Mouse (Mus musculus): ENCODE results near the gene Pik3cb.

Pik3cb gene

DNA sequence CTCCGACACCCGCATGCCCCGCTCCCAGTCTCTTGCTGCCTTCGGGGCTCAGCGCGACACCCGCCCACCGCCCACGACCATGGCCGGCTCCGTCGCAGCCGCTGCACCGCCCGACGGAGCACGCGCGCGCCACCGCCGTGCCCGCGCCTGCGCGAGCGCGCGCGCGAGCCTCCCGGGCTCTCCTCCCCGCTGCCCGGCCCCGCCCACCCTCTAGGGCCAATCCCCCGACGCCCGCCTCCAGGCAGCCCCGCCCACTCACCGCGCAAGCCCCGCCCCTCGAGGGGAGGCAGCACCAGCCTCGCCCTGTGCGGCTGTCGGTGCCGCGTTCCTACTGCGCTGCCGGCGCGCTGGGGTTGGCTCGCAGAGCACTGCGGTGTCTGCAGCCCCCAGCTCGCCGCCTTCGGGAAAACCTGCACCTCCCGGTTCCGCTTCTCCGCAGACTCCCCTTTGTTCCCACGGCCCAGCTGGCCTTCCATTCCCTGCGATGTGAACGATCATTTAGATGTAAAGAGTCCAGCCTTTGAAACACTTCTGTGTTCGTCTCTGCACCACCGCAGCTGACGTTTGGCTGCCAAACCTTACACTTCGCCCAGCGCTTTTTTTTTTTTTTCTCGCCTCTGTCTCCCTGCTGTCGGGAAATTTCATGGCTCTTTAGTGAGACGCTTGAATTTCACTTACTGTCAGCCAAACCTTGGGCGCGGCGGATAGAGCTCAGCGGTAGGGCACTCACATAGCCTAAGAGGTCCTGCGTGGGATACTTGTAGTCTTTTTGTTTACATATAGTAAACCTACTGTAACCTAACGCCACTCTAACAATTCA is at the start of gene Pik3cb:
Gene Pik3cb (minus strand): TSS at position 559 of the 820 bp plus-strand sequence.
- peak; percentile 88 to 95 for DNase-seq (ENCODE audit: low read depth in 1 of 2, low spot score in 2 of 2)

DNA sequence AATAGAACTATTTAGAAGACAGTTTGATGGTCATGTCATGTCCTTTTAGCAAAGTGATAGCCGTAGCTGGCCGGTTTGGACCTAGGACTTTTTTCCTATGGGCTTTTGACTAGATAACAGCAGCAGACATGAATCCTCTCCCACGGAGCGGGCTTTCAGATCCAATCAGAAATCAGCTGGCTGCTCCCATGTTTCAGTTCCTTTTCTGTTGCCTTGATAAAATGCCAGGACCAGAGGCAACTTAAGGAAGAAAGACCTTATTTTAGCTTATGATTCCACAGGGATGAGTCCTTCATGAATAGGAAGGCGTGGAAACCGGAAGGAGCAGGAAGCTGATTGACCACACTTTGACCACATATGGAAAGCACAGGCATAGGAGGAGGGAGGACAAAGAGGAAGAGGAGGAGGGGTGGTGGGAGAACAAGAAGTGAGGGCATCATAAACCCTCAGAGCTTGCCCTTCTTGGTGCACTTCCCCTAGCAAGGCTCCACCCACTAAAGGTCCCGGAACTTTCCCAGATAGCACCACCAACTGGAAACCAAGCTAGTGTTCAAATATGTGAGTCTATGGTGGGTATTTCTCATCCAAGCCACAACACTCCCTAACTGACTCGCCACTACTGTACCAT is 42.7 kb upstream of the Pik3cb start:
- DNase-seq (ENCODE audit: low read depth in 1 of 2, low spot score in 2 of 2): peak; percentile 29 to 43

DNA sequence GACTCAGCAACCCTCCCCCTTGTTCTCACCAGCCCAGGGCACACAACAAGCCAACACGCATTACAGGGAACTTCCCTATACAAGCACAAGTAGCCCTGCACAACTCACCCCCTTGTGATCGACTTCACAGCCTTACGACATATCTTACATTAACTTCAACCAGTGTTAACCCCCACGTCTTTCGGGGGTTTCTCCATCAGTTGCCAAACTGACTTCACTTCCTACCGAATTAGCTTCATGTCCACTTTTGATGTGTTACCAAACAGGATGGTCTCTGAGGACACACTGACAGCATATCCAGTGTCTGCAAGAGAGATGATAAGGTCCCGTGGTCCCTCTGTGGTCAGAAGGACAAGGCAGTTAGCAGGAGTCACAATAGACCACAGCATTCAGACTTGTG is 41.7 kb upstream of the Pik3cb start:
- DNase-seq (ENCODE audit: low read depth in 1 of 2, low spot score in 2 of 2): peak; percentile 45 to 54

DNA sequence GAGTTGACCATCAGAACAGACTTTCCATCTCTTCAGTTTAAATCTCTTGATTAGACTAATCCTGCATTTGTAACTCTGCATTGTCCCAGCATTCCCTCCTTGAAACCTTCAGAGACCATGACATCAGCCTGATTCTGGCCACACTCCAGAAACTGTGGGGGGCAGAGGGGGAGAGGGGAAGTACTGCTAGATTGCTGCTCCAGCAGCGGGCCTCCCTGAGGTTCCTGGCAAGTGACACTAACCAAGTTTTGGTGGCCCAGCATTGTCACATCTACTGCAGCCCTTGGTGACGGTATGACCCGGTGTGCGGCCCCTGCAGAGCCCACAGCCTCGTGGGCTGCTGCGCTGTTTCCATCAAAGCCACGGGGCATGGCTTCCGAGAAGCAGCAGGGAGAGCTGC is 39.9 kb upstream of the Pik3cb start:
- DNase-seq (ENCODE audit: low read depth in 1 of 2, low spot score in 2 of 2): no peak

DNA sequence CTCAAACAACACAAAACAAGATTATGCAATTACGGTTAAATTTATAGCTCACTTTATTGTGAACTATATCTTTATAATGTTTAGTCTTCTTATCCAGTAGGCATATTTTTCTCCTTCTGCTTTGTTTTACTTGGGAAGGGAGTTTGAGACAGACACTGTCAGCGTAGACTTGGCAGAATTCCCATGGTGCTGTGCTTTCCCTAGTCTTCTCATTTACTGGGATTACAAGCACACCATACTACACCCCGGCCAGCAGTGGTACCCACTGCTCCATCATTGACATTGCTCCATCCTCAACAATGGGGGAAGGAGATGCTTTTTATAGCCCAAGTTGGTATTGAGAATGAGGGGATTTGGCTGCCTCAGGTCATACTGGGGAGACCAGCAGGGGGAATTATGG is 38.3 kb upstream of the Pik3cb start:
- DNase-seq (ENCODE audit: low read depth in 1 of 2, low spot score in 2 of 2): no peak

DNA sequence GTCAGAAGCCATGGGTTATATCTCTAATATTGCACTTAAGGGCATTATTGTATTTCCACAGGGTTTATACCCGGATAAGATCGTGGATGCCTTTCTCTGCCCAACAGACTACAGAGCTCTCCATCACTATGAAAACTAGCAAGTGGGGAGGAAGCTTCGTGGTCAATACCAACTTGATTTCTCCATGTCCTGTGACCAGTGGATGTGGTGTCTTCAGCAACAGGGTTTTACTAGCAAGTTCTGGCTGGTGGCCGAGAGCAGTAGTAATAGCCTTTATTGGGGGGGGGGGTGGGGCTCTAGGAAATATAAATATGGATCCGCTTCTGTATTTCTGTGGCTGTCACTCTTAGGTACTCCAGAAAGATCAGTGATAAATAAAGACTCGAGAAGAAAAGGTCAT is 35.4 kb upstream of the Pik3cb start:
- no peak for DNase-seq (ENCODE audit: low read depth in 1 of 2, low spot score in 2 of 2)

DNA sequence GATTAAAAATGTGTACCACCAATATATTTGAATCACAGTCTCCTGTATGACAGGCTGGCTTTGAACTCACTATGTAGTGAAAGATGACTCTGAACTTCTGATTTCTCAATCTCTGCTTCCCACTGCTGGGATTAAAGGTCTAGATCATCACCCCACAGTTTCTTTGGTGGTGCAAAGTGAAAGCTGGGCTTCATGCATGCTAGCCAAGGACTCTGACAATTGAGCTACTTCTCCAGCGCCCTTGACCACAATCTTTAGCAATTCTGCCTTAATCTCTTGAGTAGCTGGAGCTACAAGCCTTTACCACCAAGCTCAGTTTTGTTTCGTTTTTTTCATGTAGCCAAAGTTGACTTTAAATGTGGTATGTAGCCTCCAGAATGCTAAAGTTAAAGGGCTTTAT is 32.4 kb upstream of the Pik3cb start:
- DNase-seq (ENCODE audit: low read depth in 1 of 2, low spot score in 2 of 2): no peak

DNA sequence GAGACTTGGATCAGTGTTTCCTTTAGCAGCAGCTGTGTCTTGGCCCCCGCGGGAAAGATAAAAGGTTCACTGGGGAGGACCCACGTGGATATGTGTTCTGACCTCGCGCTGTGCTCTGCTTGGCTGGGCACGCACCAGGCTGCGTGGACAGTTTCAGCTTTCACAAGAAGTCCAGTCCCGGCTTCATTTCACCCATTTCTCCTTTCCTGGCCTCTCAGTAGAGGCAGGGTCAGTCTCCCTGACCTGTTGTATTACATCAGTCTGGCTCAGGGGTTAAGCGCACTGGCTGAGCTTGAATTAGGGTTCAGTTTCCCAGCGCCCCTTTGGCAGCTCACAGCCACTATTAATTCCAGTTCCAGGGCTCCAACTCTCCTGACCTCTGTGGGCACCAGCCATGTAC is 30.8 kb upstream of the Pik3cb start:
- DNase-seq (ENCODE audit: low read depth in 1 of 2, low spot score in 2 of 2): no peak

DNA sequence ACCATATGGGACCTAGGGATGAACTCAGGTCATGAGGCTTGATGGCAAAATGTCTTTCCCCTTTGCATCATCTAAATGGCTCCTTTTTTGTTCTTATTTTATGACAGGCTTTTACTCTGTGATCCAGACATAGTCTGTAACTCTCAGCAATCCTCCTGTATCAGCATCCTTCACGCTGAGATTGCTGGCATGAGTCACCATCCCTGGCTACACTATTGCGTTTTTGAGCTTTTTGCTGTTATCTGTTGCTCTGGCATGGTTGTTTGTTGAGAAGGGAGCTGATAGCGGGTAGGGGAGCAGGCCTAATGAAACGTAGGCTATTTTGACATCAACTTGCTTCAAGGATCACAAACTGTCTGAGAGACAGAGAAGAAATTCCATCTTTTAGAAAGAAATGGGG is 28.6 kb upstream of the Pik3cb start:
- DNase-seq (ENCODE audit: low read depth in 1 of 2, low spot score in 2 of 2): no peak

DNA sequence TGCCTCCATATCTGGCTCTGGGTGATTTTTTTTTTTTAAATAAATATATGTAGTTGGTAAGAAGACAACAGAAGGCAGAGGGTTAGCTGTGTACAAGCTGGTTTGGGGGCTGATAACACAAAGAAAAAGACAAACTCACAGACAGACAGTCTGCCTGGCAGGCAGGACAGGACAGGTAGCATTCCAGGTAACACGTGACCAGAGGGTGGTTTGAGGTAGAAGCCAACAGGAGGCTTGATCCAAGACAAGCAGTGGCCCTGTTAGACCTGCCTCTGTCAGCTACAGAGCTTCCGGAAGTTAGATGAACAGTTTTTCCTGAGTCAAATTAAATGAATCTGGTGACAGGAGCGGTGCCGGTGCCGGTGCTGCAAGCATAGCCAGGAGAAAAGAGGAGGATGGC is 26.5 kb upstream of the Pik3cb start:
- DNase-seq (ENCODE audit: low read depth in 1 of 2, low spot score in 2 of 2): no peak

DNA sequence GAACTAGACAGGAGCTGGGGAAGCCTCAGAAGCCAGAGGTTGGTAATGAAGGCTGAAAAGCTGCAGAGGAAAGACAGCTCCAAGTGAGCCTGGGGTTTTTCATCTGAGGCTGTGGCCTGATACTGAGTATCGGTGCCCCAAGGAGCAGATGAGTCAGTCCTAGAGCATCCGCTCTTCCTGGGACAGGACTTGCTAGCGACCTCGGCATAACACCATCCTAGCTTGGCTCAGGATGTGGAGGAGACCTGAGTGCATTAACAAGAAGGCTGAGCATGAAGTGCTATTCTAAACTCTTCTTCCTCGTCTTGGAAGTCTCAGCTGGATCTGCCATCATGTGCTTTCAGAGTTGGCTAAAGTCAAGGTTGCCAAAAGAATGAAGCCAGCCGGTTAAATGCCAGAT is 25.5 kb upstream of the Pik3cb start:
- no peak for DNase-seq (ENCODE audit: low read depth in 1 of 2, low spot score in 2 of 2)

DNA sequence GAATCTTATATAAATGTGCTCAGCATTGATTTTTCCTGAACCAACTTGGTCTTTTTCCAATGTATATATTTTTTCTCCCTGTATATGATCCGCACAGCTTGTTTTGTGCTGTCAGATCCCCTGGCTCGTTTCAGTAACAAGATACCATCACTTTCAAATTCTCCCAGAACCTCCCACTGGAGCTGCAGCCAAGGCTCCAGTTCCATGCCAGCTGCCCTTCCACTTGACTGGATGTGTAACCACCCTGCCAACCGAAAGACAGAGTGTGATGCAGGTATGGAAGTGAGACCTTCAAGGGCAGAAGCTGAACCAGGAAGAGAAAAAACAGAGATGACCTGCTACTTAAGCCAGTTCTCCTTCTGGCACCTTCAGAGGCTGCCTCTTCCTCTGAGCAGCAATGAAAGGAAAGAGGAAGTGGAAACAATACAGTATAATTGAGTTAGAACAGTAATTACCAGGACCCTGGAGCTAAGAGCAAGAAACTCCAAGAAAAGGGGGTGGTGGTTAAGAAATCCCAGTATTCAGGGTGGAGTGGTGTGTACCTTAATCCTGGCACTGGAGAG is 24.3 kb upstream of the Pik3cb start:
- DNase-seq (ENCODE audit: low read depth in 1 of 2, low spot score in 2 of 2): peak in 1 of 2 experiments; percentile 10

DNA sequence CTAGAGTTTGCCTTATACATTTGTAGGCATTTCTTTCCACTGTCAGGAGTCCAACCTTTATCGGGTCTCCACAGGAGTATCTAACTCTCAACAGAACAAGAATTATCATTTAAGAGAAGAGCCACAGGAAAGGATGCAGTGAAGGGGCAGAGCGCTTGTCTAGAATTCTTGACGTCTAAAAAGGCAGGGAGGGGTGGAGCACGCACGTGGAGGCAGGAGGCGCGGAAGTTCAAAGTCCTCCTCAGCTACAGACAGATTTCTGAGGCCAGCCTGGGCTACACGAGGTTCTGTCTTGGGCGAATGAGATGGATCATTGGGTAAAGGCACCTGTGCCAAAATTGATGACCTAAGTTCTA is 23.7 kb upstream of the Pik3cb start:
- no peak for DNase-seq (ENCODE audit: low read depth in 1 of 2, low spot score in 2 of 2)

DNA sequence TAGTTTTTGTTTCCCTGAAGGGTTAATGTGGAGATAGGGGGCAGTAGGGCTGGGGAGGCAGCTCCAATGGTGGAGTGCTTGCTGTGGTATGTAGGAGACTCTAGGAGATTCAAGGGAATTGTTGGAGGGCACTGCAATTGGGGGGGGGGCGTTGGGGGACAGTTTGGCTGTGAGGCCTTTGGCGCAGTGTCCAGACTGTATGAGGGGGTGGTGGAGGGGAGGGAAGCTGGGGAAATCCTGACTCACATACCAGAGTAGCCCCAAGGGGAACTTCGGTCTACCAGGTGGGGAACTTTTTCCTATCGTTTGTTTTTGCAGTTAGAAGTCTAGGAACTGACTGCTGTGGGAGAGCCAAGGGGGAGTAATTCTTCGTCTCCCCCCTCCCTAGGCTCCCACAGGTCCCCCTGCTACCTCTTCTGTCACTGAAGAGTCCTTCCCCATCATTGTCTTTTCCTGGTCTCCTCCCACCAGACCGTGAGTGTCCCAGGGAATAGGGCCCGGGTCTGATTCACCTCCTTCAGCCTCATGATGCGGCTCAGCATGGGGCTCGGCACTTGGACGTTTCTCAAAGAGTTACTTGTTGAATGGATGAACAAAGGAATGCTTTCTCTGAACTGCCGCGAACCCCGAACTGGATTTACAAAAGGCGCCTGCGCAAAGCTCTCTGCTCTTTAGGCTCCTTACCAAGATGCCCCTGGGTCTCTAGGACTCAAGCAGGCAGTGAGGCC is 23.2 kb upstream of the Pik3cb start:
- DNase-seq (ENCODE audit: low read depth in 1 of 2, low spot score in 2 of 2): no peak

DNA sequence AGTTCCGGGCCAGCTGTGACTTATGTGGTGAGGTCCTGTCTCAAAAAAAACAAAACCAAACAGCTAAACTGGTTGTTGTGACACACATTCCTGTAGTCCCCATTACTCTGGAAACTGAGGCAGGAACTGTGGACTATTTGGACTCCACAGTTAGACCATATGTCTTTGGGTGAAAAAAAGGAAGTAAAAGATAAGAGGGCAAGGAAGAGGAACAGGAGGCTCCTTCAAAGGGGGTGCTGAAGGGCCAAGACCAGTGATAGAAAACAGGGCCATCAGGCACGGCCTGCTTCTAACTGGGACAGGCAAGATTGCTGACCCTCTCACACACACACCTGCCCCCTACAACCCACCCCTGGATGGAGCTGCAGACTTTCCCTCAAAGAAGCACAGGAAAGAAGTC is 22.4 kb upstream of the Pik3cb start:
- no peak for DNase-seq (ENCODE audit: low read depth in 1 of 2, low spot score in 2 of 2)

DNA sequence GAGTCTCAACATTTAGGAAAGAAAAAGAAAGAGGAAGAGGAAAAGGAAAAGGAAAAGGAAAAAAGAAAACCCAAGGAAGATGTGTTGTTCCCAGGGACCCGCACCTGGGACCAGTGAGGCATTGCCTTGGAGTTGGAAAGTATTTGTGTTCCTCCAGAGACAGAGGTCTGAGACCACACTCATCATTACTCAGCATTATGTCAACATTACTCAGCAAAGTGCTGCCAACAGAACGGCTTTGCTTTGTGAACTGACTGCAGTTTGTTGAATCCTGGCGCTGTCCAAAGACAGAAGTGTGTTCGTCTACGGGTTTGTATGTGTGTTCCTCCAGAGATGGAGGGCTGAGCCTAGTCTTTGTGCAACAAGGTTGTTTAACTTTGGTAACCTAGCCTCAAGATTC is 20.4 kb upstream of the Pik3cb start:
- no peak for DNase-seq (ENCODE audit: low read depth in 1 of 2, low spot score in 2 of 2)

DNA sequence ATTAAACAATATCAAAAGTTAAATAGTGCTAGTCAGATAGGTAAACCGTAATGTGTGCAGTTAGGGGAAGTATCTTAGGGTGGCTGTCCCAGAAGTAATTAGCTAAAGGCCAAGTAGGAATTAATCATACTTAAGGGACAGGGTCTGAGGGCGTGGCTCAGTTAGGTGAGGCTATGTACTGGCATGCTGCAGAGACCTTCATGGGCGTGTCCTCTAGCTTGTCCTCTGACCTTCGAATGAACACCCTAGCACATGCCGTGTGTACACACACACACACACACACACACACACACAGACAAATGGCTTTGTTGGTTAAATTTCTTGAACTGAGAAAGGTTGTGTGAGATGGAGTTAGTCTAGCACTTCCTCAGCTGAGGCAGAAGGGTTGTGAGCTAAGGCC is 19.5 kb upstream of the Pik3cb start:
- DNase-seq (ENCODE audit: low read depth in 1 of 2, low spot score in 2 of 2): no peak

DNA sequence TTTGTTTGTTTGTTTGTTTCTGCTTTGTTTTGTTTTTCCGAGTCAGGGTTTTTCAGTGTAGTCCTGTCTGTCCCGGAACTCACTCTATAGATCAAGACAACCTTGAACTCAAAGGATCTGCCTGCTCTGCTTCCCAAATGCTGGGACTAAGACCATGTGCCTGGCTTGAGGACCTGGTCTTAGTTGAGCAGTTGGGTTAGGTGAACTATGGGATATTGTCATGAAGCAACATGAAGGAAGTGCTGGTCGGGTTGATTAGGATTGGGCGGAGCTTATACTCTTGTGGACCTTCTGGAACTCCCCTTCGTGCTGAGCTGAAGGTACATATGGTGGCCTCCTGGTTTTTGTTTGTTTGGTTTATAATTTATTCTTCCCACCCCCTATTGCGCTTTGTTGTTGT is 18.3 kb upstream of the Pik3cb start:
- DNase-seq (ENCODE audit: low read depth in 1 of 2, low spot score in 2 of 2): no peak

DNA sequence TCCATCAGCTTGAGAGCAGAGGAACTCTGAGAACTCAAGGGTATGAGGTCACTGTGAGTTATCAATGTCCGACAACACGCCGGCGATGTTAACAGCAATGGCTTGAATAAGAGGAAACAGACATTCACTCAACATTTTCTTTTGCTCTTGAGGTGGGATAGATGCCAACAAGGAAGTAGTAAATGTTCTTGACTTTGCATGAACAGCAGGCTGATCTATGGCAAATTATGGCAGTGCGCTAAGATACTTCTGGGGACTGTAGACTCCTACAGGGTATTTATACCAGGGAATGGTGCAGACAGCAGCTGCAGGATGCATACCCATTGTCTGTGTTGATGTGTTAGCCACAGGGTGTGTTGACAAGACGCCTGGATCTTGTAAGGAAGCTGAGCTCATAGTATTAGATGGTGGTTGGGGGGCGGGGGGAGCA is 17.8 kb upstream of the Pik3cb start:
- no peak for DNase-seq (ENCODE audit: low read depth in 1 of 2, low spot score in 2 of 2)

DNA sequence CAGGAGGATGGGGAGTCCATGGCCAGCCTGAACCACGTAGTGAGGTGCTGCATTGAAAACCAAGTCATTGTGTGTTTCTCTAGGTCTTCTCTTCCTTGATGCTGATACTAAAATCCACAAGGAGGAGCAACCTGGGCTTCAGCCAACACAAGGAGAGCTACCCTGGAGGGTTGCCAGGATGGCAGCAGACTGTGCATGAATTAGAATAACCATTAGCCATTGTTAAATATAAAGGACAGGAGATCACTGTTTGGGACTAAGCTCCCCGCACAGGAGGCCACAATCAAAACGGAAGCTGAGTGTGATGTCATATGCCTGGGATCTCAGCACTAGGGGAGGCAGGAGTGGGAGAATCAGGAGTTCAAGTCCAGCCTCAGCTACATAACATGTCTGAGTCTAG is 13.2 kb upstream of the Pik3cb start:
- no peak for DNase-seq (ENCODE audit: low read depth in 1 of 2, low spot score in 2 of 2)

DNA sequence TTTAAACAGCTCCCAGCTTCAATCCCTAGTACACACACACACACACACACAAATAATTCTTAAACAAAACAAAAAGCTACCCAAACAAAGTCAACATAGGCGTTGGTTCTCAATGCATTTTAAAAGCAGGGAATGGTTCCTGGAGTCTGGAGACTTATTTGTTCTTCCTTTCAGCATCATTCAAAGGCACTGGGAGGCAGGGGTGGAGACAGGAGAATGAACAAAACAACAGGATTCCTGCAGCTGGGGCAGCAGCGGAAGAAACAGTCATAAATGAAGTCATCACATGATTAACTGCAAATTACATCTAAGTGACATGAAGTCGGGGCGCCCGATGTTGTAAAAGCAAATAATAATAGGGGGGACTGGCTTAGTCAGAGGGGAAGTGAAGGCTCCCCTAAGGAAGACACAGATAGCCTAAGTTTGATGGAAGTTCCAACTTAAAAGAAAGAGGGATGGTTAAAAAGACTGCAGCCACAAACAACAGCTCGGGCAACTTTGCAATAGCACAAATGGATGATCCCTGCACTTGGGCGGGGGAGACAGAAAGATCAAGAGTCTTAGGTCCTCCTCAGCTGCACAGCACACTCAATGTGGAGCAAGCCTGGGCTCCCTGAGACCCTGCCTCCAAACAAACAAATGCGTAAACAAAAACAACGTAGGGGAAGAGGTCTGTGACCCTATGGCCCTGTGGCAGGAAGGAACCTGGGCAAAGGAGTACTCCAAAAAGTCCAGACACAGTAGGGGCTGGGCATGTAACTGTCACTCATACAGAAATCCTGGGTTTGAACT is 12.5 kb upstream of the Pik3cb start:
- DNase-seq (ENCODE audit: low read depth in 1 of 2, low spot score in 2 of 2): no peak

Data from monocyte, adult 2 months (primary cell).